Mouse (Mus musculus): ENCODE data around the gene G3bp2.

The G3bp2 gene

GRCm38 (mm10) chr5:92076273-92076672 lies 7.2 kb downstream of the G3bp2 start:
- in situ Hi-C loops (cut with MboI; ENCODE audit: low pct_unique_long_range_greater_than_20kb in 1 of 2, low sequenced_read_pairs in 2 of 2, unreplicated experiment in 1 of 2): loop anchor here in 1 of 2 experiments (5.0 kb wide), 1 partner anchor 41 kb away; no protein-coding TSS in a partner anchor

- in situ Hi-C loops (cut with MboI; ENCODE audit: low pct_unique_long_range_greater_than_20kb in 1 of 2, low sequenced_read_pairs in 2 of 2, unreplicated experiment in 1 of 2): no loop called here
Measured at GRCm38 (mm10) chr5:92074061-92074460, 9.5 kb downstream of the G3bp2 start.

- in situ Hi-C loops (cut with MboI; ENCODE audit: low pct_unique_long_range_greater_than_20kb in 1 of 2, low sequenced_read_pairs in 2 of 2, unreplicated experiment in 1 of 2): no loop called here
Measured at GRCm38 (mm10) chr5:92063192-92063591, 20.3 kb downstream of the G3bp2 start.

DNA sequence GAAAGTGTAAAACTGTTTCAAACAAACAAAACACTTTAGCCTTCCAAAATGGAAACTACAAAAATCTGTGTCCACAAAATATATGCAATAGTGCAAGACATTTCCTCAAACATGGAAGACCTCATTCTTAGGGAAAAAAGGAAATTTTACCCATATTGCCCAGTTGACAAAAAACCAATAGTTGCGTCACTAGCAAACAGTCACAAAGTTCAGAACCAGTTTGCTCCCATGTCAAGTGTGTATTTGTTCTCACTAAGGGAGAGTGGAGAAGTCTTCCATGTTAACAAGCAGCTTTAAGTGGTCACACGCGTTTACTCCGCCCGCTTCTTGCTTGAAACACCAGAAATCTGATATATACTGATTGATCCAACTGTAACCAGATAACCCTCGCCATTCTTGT lies 30.7 kb downstream of the G3bp2 start:
- in situ Hi-C loops (cut with MboI; ENCODE audit: low pct_unique_long_range_greater_than_20kb in 1 of 2, low sequenced_read_pairs in 2 of 2, unreplicated experiment in 1 of 2): no loop called here

GRCm38 (mm10) chr5:92050419-92050818 lies 33.1 kb downstream of the G3bp2 start:
- in situ Hi-C loops (cut with MboI; ENCODE audit: low pct_unique_long_range_greater_than_20kb in 1 of 2, low sequenced_read_pairs in 2 of 2, unreplicated experiment in 1 of 2): no loop called here

- in situ Hi-C loops (cut with MboI; ENCODE audit: low pct_unique_long_range_greater_than_20kb in 1 of 2, low sequenced_read_pairs in 2 of 2, unreplicated experiment in 1 of 2): no loop called here
Measured at GRCm38 (mm10) chr5:92043783-92044182, 39.7 kb downstream of the G3bp2 start, which contains the start of gene Cdkl2. Gene Cdkl2 (minus strand): TSS chr5:92043883.

GRCm38 (mm10) chr5:92042377-92043348 lies 40.9 kb downstream of the G3bp2 start:
- in situ Hi-C loops (cut with MboI; ENCODE audit: low pct_unique_long_range_greater_than_20kb in 1 of 2, low sequenced_read_pairs in 2 of 2, unreplicated experiment in 1 of 2): no loop called here

GRCm38 (mm10) chr5:92019960-92020359 lies 63.6 kb downstream of the G3bp2 start:
- in situ Hi-C loops (cut with MboI; ENCODE audit: low pct_unique_long_range_greater_than_20kb in 1 of 2, low sequenced_read_pairs in 2 of 2, unreplicated experiment in 1 of 2): no loop called here

- in situ Hi-C loops (cut with MboI; ENCODE audit: low pct_unique_long_range_greater_than_20kb in 1 of 2, low sequenced_read_pairs in 2 of 2, unreplicated experiment in 1 of 2): no loop called here
Measured at GRCm38 (mm10) chr5:92011756-92012155, 71.8 kb downstream of the G3bp2 start.

DNA sequence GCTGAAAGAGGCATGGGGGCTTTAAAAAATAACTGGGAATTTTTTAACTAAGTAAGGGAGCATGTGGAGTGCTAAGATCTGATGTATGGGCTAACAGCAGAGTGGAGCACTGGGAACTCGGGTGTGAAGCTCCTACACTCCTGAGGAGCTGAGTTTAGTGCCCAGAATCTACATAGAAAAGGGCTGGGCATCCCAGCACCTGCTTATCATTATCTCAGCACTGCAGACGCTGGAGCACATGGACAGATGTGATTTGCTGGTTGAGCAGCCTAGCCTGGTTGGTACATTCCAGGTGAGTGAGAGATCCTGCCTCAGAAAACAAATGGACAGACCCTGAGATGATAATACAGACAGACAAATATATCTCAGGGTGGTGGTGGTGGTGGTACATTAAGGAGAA lies 73.7 kb downstream of the G3bp2 start:
- in situ Hi-C loops (cut with MboI; ENCODE audit: low pct_unique_long_range_greater_than_20kb in 1 of 2, low sequenced_read_pairs in 2 of 2, unreplicated experiment in 1 of 2): no loop called here

GRCm38 (mm10) chr5:92003011-92003410 lies 80.5 kb downstream of the G3bp2 start:
- in situ Hi-C loops (cut with MboI; ENCODE audit: low pct_unique_long_range_greater_than_20kb in 1 of 2, low sequenced_read_pairs in 2 of 2, unreplicated experiment in 1 of 2): no loop called here
